Mouse (Mus musculus) CD4-positive helper T cell, adult 2 months (primary cell): ENCODE measurements at regions not wholly inside any gene's neighbourhood (a gene's known extent, or its start where the extent isn't known, plus 50 kb on each side); places are given as distances from the start of the nearest gene placed in this dataset.

Source experiments
- DNase-seq: peaks from one replicate; pipeline ENCODE4 v3.0.0-alpha.2; 2012; ENCODE audit warnings: low read depth, missing footprints, low spot score

DNA sequence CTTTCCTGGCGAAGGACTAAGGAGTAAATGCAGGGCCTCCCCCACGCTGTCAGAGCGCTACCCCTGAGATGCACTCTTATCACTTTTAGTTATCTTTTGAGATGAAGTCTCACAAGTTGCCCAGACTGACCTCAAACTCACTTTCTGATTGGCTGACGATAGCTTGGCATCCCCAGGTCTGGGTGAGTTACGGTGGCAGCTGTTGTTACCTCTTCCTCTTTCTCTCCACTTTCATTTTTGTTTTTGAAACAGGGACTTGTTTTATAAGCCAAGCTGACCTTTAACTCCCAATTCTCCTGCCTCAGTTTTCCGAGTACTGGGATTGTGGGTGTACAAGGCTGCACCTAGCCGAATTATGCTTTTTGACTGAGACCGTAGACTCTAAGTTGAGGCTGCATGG lies 53.0 kb upstream of the Tcf7l2 start:
- peak; percentile 58 for DNase-seq

DNA sequence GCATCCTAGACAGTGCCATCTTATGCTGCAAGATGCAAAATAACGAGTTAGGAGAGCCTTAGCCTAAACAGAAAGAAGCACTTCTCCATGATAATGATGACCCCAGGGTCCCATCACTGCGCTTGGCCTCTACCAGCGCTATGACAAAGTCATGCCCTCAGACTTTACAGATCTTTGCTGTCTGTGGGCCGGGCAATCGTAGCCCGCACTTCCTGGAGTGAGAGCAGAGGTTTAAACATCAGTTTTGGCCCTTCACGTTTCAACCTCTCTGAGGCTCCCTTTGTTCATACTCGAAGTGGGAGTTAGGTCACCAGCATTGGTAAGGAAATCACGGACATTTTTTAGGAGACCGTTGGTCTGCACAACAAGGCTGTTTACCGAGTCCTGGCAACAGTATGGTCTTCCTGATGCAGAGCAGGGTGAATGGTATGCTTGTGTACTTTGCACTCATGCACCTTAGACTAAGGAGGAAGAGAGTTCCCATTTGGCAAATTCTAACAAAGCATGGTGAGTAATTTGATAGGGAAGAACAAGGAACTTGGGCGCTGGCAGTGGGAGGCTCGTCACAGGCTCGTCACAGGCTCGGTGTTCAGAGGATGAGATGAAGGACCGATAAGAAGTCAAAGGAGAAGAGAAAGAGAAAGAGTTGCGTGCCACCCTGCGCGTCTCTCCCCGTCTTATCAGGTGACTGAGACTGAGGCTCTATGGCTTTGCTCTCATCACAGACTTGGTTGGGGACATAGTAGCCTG lies 52.2 kb upstream of the Tcf7l2 start:
- DNase-seq = peak; percentile 42
